Mouse (Mus musculus) heart, postnatal 0 days (tissue): Measurements from ENCODE around the gene Lmnb2.

Source experiments
- CTCF ChIP-seq: IDR thresholded peaks from 2 replicates; pipeline ENCODE4 v1.5.1; 2016; ENCODE audit warnings: antibody characterized with exemption, control low read depth, low read depth
- EP300 ChIP-seq: IDR thresholded peaks from 2 replicates; pipeline ENCODE4 v1.6.1; 2016; ENCODE audit warnings: antibody characterized with exemption, low read depth

DNA sequence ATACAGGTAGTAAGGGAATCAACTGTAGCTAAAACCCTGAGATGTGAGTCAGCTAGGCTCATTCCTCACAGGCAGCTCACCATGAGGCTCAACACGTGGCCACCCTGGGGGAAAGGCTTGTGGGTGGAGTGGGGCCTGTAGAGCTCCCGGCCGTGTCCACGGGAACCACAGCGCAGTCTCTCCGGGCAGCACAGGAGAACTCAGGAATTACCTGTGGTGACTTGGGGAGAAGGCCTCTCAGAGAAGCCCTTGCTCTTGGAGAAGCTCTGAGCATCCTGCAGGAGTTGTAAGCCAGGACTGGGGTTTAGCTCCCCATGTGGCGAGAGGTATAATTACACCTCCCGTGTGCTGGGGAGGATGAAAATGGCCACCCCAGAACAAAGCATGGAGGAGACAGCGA lies 37.5 kb upstream of the Lmnb2 start:
- peak; percentile 84 for TF ChIP-seq CTCF
- TF ChIP-seq EP300 = no peak
